Mouse (Mus musculus): ENCODE measurements around the gene Srsf2.

DNA sequence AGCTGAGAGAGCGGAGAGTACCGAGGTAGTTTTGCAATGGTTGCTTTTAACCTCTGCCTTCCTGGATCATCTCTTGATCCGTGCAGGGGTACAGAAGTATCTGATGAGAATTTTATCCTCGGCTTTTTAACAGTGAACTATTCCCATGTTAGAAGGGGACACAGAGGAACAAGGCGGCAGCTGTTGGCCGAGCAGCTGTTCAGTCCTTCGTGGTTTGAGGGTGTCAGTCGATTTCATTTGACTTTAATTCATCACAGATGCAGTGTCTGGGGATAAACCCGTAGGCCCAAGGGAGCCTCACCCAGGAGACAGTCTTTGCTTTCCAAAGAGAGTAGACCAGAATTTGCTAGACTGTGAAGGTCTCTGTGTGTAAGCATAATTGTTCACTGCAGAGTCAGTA is 18.6 kb upstream of the Srsf2 start:
- TF ChIP-seq MAFK (IDR thresholded peaks at IDR 0.05; ENCODE audit: insufficient read depth, low read depth, low read length): no peak
- no peak for TF ChIP-seq HCFC1 (IDR thresholded peaks at IDR 0.05; ENCODE audit: borderline replicate concordance, insufficient read depth, low read length)
- TF ChIP-seq ZC3H11A (IDR thresholded peaks at IDR 0.05; ENCODE audit: borderline replicate concordance, low read depth, low read length): no peak

Measured in ES-E14 (cell line).